Mouse (Mus musculus) hindbrain, embryonic 10.5 days (tissue): ENCODE measurements around the gene Prrg3. TPM values are rescaled to one million over a fixed set of nuclear protein-coding genes. Genes with fewer than 3 reads are reported as not detected.
"Not testable (repeated sequence)": the region's sequence is repeated elsewhere in the genome, so short reads cannot be mapped to it uniquely, and the experiment has no call there.

Experiments
- DNase-seq: peaks from one replicate; pipeline ENCODE4 v3.0.0-alpha.2; 2017; ENCODE audit warnings: low spot score
- H3K27ac ChIP-seq: fragments of 300-500 bp; sonication (generic); 2 replicates; pipeline ENCODE4 v1.5.1; 2016; ENCODE audit warnings: mild to moderate bottlenecking, moderate library complexity
- H3K27me3 ChIP-seq: fragments of 300-500 bp; sonication (generic); 2 replicates; pipeline ENCODE4 v1.6.1; 2016; ENCODE audit warnings: mild to moderate bottlenecking; ENCODE audit not compliant: poor library complexity, insufficient read depth, severe bottlenecking
- H3K36me3 ChIP-seq: fragments of 300-500 bp; sonication (generic); 2 replicates; pipeline ENCODE4 v1.6.1; 2016; ENCODE audit warnings: mild to moderate bottlenecking, moderate library complexity
- H3K4me1 ChIP-seq: fragments of 300-500 bp; sonication (generic); replicated peaks from 2 replicates; pipeline ENCODE4 v1.6.1; 2016; ENCODE audit warnings: mild to moderate bottlenecking
- H3K4me3 ChIP-seq: fragments of 300-500 bp; sonication (generic); 2 replicates; pipeline ENCODE4 v1.5.1; 2016; ENCODE audit warnings: mild to moderate bottlenecking, moderate library complexity
- H3K9me3 ChIP-seq: fragments of 300-500 bp; sonication (generic); 2 replicates; pipeline ENCODE4 v1.6.1; 2016; ENCODE audit warnings: mild to moderate bottlenecking, moderate library complexity
- WGBS: fragments of 180-500 bp; shearing (Covaris S2); methylation state at CpG from one replicate; pipeline ENCODE4 v1.1.7; 2016; 5-methylcytosine and 5-hydroxymethylcytosine counted together
- polyA plus RNA-seq: library from polyadenylated mRNA; unstranded; fragments of >200 nt; fragmentation: Nextera tagmentation; extraction: Ambion mirVana; gene quantifications from 2 replicates; pipeline ENCODE4 v1.2.1, GENCODE M21; 2016

Prrg3 gene
- polyA plus RNA-seq: 6.8 and 8.4 TPM in 2 replicates

GRCm38 (mm10) chrX:71962073-71963051 lies at the start of gene Prrg3:
Gene Prrg3, plus strand, starts transcription at chrX:71962624.
- peak within 1 kb of the TSS; percentile 89 for H3K27ac ChIP-seq
- no peaks in the 10 kb centered on the region for H3K36me3 ChIP-seq
- 23% methylated on average over 70 of the region's 72 CpGs for WGBS
- peak within 1 kb of the TSS; percentile 61 for H3K4me3 ChIP-seq
- peaks cover 4% of the 10 kb centered on the region; the same call in 1 of the 2 replicates for H3K9me3 ChIP-seq
- DNase-seq: peak; percentile 77
- peaks cover 23% of the 10 kb centered on the region for H3K27me3 ChIP-seq
- H3K4me1 ChIP-seq: peaks cover 8% of the 10 kb centered on the region

GRCm38 (mm10) chrX:71946631-71947030 lies 15.8 kb upstream of the Prrg3 start:
- H3K9me3 ChIP-seq: no peaks in the 10 kb centered on the region
- peak; percentile 33 for DNase-seq
- peaks cover 11% of the 10 kb centered on the region; the same call in 1 of the 2 replicates for H3K27me3 ChIP-seq
- no peak overlapping the region for H3K27ac ChIP-seq
- no peaks in the 10 kb centered on the region for H3K4me1 ChIP-seq
- H3K36me3 ChIP-seq: no peaks in the 10 kb centered on the region
- no peak overlapping the region for H3K4me3 ChIP-seq
- WGBS: 11% methylated on average over 3 of the region's 3 CpGs

GRCm38 (mm10) chrX:71958366-71958765 lies 4.1 kb upstream of the Prrg3 start:
- DNase-seq: no peak
- peaks cover 4% of the 10 kb centered on the region; the same call in 1 of the 2 replicates for H3K9me3 ChIP-seq
- H3K27me3 ChIP-seq: peaks cover 23% of the 10 kb centered on the region
- no peaks in the 10 kb centered on the region for H3K36me3 ChIP-seq
- peaks cover 3% of the 10 kb centered on the region for H3K4me1 ChIP-seq
- H3K4me3 ChIP-seq: no peak overlapping the region
- no peak overlapping the region for H3K27ac ChIP-seq

GRCm38 (mm10) chrX:71963275-71963912 lies 970 bp downstream of the Prrg3 start:
- Histone ChIP-seq H3K36me3 (no peaks in the 10 kb centered on the region), H3K9me3 (peaks cover 4% of the 10 kb centered on the region; the same call in 1 of the 2 replicates), H3K27ac (peak overlapping the region; percentile 89), H3K27me3 (peaks cover 23% of the 10 kb centered on the region), H3K4me1 (peaks cover 8% of the 10 kb centered on the region), H3K4me3 (peak overlapping the region; percentile 61)
- 36% methylated on average over 9 of the region's 9 CpGs for WGBS
- DNase-seq: no peak

- Histone ChIP-seq H3K27ac (no peak overlapping the region), H3K4me1 (peaks cover 6% of the 10 kb centered on the region), H3K9me3 (no peaks in the 10 kb centered on the region), H3K36me3 (no peaks in the 10 kb centered on the region), H3K27me3 (no peaks in the 10 kb centered on the region), H3K4me3 (no peak overlapping the region)
- no peak for DNase-seq
- WGBS: 80% methylated on average over 1 of the region's 1 CpGs
Measured at GRCm38 (mm10) chrX:71968216-71968615, 5.8 kb downstream of the Prrg3 start.

- Histone ChIP-seq H3K9me3 (no peaks in the 10 kb centered on the region), H3K36me3 (no peaks in the 10 kb centered on the region), H3K27me3 (no peaks in the 10 kb centered on the region), H3K4me3 (no peak overlapping the region), H3K27ac (no peak overlapping the region), H3K4me1 (peaks cover under 1% of the 10 kb centered on the region; the same call in 1 of the 2 replicates)
- DNase-seq: no peak
- 79% methylated on average over 6 of the region's 6 CpGs for WGBS
Measured at GRCm38 (mm10) chrX:71968816-71969215, 6.4 kb downstream of the Prrg3 start.

GRCm38 (mm10) chrX:71971325-71971724 lies 8.9 kb downstream of the Prrg3 start:
- Histone ChIP-seq H3K4me3 (no peak overlapping the region), H3K9me3 (no peaks in the 10 kb centered on the region), H3K36me3 (no peaks in the 10 kb centered on the region), H3K27ac (no peak overlapping the region), H3K4me1 (no peaks in the 10 kb centered on the region), H3K27me3 (no peaks in the 10 kb centered on the region)
- no peak for DNase-seq
- WGBS: 71% methylated on average over 5 of the region's 5 CpGs

- H3K27me3 ChIP-seq: no peaks in the 10 kb centered on the region
- DNase-seq: no peak
- H3K4me3 ChIP-seq: no peak within 1 kb of the TSS
- no peaks in the 10 kb centered on the region for H3K9me3 ChIP-seq
- no peaks in the 10 kb centered on the region for H3K36me3 ChIP-seq
- H3K27ac ChIP-seq: no peak within 1 kb of the TSS
- no peaks in the 10 kb centered on the region for H3K4me1 ChIP-seq
- 72% methylated on average over 2 of the region's 2 CpGs for WGBS
Measured at GRCm38 (mm10) chrX:71972686-71973085, 10.3 kb downstream of the Prrg3 start, which contains the start of gene Fate1. Gene Fate1, plus strand, starts transcription at chrX:71972986.

- not testable (repeated sequence) for H3K4me1 ChIP-seq, H3K36me3 ChIP-seq, DNase-seq, H3K27ac ChIP-seq, H3K4me3 ChIP-seq, H3K9me3 ChIP-seq, H3K27me3 ChIP-seq
Measured at GRCm38 (mm10) chrX:71977681-71978080, 15.3 kb downstream of the Prrg3 start.

- no peak for DNase-seq
- H3K27ac ChIP-seq: no peak overlapping the region
- 70% methylated on average over 3 of the region's 3 CpGs for WGBS
Measured at GRCm38 (mm10) chrX:71980443-71980842, 18.0 kb downstream of the Prrg3 start.

GRCm38 (mm10) chrX:71981322-71981721 lies 18.9 kb downstream of the Prrg3 start:
- no peak for DNase-seq
- Histone ChIP-seq H3K27me3 (no peaks in the 10 kb centered on the region), H3K27ac (no peak overlapping the region), H3K36me3 (no peaks in the 10 kb centered on the region), H3K4me3 (no peak overlapping the region), H3K4me1 (no peaks in the 10 kb centered on the region), H3K9me3 (no peaks in the 10 kb centered on the region)
- 60% methylated on average over 2 of the region's 2 CpGs for WGBS

More at GRCm38 (mm10) chrX:71980443-71980842, 18.0 kb downstream of the Prrg3 start:
- Histone ChIP-seq H3K4me3 (no peak overlapping the region), H3K27me3 (no peaks in the 10 kb centered on the region), H3K36me3 (no peaks in the 10 kb centered on the region), H3K9me3 (no peaks in the 10 kb centered on the region), H3K4me1 (no peaks in the 10 kb centered on the region)

- WGBS: 80% methylated on average over 2 of the region's 2 CpGs
- no peak for DNase-seq
- no peaks in the 10 kb centered on the region for H3K27me3 ChIP-seq
Measured at GRCm38 (mm10) chrX:71983205-71983604, 20.8 kb downstream of the Prrg3 start.

GRCm38 (mm10) chrX:71983775-71984174 lies 21.4 kb downstream of the Prrg3 start:
- H3K27me3 ChIP-seq: no peaks in the 10 kb centered on the region
- H3K36me3 ChIP-seq: no peaks in the 10 kb centered on the region
- no peak overlapping the region for H3K4me3 ChIP-seq
- WGBS: 97% methylated on average over 1 of the region's 1 CpGs
- peak; percentile 3 for DNase-seq
- H3K9me3 ChIP-seq: no peaks in the 10 kb centered on the region
- H3K27ac ChIP-seq: no peak overlapping the region
- no peaks in the 10 kb centered on the region for H3K4me1 ChIP-seq

More at GRCm38 (mm10) chrX:71983205-71983604, 20.8 kb downstream of the Prrg3 start:
- Histone ChIP-seq H3K27ac (no peak overlapping the region), H3K4me3 (no peak overlapping the region), H3K9me3 (no peaks in the 10 kb centered on the region), H3K36me3 (no peaks in the 10 kb centered on the region), H3K4me1 (no peaks in the 10 kb centered on the region)
